Mouse (Mus musculus) megakaryocyte-erythroid progenitor cell, adult 5-6 weeks (primary cell): ENCODE results near the gene Mfsd11. TPM values are rescaled to one million over a fixed set of nuclear protein-coding genes. Genes with fewer than 3 reads are reported as not detected.
A peak's percentile ranks its signal among the peaks of the same experiment; 100 is the strongest.

Experiments used
- ATAC-seq: replicated peaks from 2 replicates; pipeline ENCODE4 v1.8.0; 2016; ENCODE audit warnings: mild to moderate bottlenecking, inconsistent platforms; ENCODE audit not compliant: severe bottlenecking, poor library complexity, low FRiP score, low TSS enrichment
- total RNA-seq, 2 experiments: library from RNA; stranded (forward) in 1 of 2; stranded (reverse) in 1 of 2; fragments of 200-1000, 215-1000 nt in 1 of 2; fragments of >200 nt in 1 of 2; fragmentation: Nextera tagmentation in 1 of 2; gene quantifications; 2 replicates each; pipeline ENCODE4 v1.2.3; 2014 to 2017

Gene Mfsd11
- total RNA-seq, 2 experiments from 2014 or later = 7.2 to 17.2 TPM

- peak; percentile 69 for ATAC-seq
Measured at GRCm38 (mm10) chr11:116918323-116919185, 66.3 kb downstream of the Mfsd11 start, which contains the start of gene Mgat5b. TSS of gene Mgat5b (plus strand) at chr11:116918863.

- no peak for ATAC-seq
Measured at GRCm38 (mm10) chr11:116919186-116920020, 67.2 kb downstream of the Mfsd11 start.

- ATAC-seq = no peak
Measured at GRCm38 (mm10) chr11:116920746-116921145, 68.5 kb downstream of the Mfsd11 start.

- ATAC-seq = no peak
Measured at GRCm38 (mm10) chr11:116922058-116922457, 69.8 kb downstream of the Mfsd11 start.

Other genes with a start within 250 kb of the Mfsd11 start
- gene Rhbdf2, start 225.4 kb upstream of the Mfsd11 start, total RNA-seq (2014; fragmentation: Nextera tagmentation) = 4.1 and 6.1 TPM in 2 replicates
- 1.3 and 3.3 TPM in 2 replicates for gene Rhbdf2, start 225.4 kb upstream of the Mfsd11 start, total RNA-seq (2017)
- gene Prcd, start 198.9 kb upstream of the Mfsd11 start, total RNA-seq (2014; fragmentation: Nextera tagmentation) = 2.1 TPM in 1 of 2 replicates, not detected in the other
- not detected in 2 replicates for gene Prcd, start 198.9 kb upstream of the Mfsd11 start, total RNA-seq (2017)
- not detected in 2 replicates for gene Cygb, start 198.1 kb upstream of the Mfsd11 start, total RNA-seq (2014; fragmentation: Nextera tagmentation)
- not detected in 2 replicates for gene Cygb, start 198.1 kb upstream of the Mfsd11 start, total RNA-seq (2017)
- gene St6galnac1, start 76.9 kb upstream of the Mfsd11 start, total RNA-seq (2014; fragmentation: Nextera tagmentation) = not detected in 2 replicates
- gene St6galnac1, start 76.9 kb upstream of the Mfsd11 start, total RNA-seq (2017) = not detected in 2 replicates
- gene Mxra7, start 24.4 kb upstream of the Mfsd11 start, total RNA-seq (2014; fragmentation: Nextera tagmentation) = not detected in 2 replicates
- 0.61 TPM in 1 of 2 replicates, not detected in the other for gene Mxra7, start 24.4 kb upstream of the Mfsd11 start, total RNA-seq (2017)
- 53.6 and 58.8 TPM in 2 replicates for gene Mettl23, start 9.2 kb upstream of the Mfsd11 start, total RNA-seq (2014; fragmentation: Nextera tagmentation)
- 47.2 and 48.2 TPM in 2 replicates for gene Mettl23, start 9.2 kb upstream of the Mfsd11 start, total RNA-seq (2017)
- 50.7 and 56.7 TPM in 2 replicates for gene Jmjd6, start 9.0 kb upstream of the Mfsd11 start, total RNA-seq (2014; fragmentation: Nextera tagmentation)
- gene Jmjd6, start 9.0 kb upstream of the Mfsd11 start, total RNA-seq (2017) = 43.5 and 49.5 TPM in 2 replicates
- gene Srsf2, start 654 bp downstream of the Mfsd11 start, total RNA-seq (2014; fragmentation: Nextera tagmentation) = 740 and 930 TPM in 2 replicates
- 646 and 663 TPM in 2 replicates for gene Srsf2, start 654 bp downstream of the Mfsd11 start, total RNA-seq (2017)
- gene Mgat5b, start 66.4 kb downstream of the Mfsd11 start, total RNA-seq (2014; fragmentation: Nextera tagmentation) = not detected in 2 replicates
- gene Mgat5b, start 66.4 kb downstream of the Mfsd11 start, total RNA-seq (2017) = not detected in 2 replicates